Comparison of ENCODE assay signal across 15 mouse cellular contexts in the genomic region with DNA sequence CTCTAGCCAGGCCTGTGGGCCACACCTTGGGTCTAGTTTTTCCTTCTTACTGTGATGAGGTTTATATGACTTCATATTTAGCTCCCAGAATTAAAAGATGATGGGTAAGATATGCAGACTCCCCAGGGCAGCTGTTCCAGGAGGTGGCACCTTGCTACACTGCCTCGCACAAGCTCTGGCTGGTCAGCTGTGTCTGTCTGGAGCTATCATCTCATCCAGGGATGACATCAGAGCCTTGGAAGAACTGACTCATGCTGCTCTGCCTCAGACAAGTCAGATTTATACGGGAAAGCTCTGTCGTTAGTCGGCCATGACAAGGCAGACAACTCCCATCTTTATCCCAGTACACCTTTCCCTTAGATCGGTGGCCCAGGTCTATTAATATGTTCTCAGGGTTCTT.
"Had no signal": no experiment of that assay in that cellular context is flagged by ENCODE, and none has a peak within 500 bp of the region (broad histone marks: within the 10 kb centered on the region; RNA-seq: fewer than 3 reads in every experiment).

No protein-coding gene starts in this region.

- H3K36me3 ChIP-seq: limb, embryonic 10.5 days; liver, embryonic 15.5 days; midbrain, embryonic 10.5 days; neural tube, embryonic 12.5 days had no signal

- H3K4me3 ChIP-seq: layer of hippocampus, adult 2 months; left cerebral cortex, adult 2 months; limb, embryonic 10.5 days; liver, embryonic 15.5 days; midbrain, embryonic 10.5 days; neural tube, embryonic 12.5 days had no signal

- H3K4me2 ChIP-seq: liver, embryonic 11.5 days; liver, embryonic 15.5 days; neural tube, embryonic 12.5 days had no signal

- H3K27me3 ChIP-seq: liver, embryonic 15.5 days; neural tube, embryonic 12.5 days had no signal

- H3K27ac ChIP-seq: kidney, postnatal 0 days; layer of hippocampus, adult 2 months; left cerebral cortex, adult 2 months; limb, embryonic 10.5 days; liver, embryonic 15.5 days; midbrain, embryonic 10.5 days; neural tube, embryonic 12.5 days had no signal

- DNase-seq: kidney, postnatal 4 days; lung, adult 2 months; lung, postnatal 4 days; midbrain, embryonic 14.5 days; right cerebral cortex, postnatal 14 days; thymus, postnatal 36 days had no signal

- ATAC-seq: lung, postnatal 0 days had no signal

- H3K9me3 ChIP-seq: limb, embryonic 10.5 days; liver, embryonic 15.5 days; midbrain, embryonic 10.5 days; neural tube, embryonic 12.5 days had no signal

- H3K4me1 ChIP-seq: liver, embryonic 15.5 days; neural tube, embryonic 12.5 days had no signal

- H3K9ac ChIP-seq: liver, embryonic 15.5 days; neural tube, embryonic 12.5 days had no signal
